Mouse (Mus musculus): Measurements from ENCODE around the gene Lig4. TPM values are rescaled to one million over a fixed set of nuclear protein-coding genes. Genes with fewer than 3 reads are reported as not detected.

Lig4 gene
- polyA plus RNA-seq (2014; fragmentation: Nextera tagmentation; extraction: Ambion mirVana): 7.4 and 13.5 TPM in 2 replicates

DNA sequence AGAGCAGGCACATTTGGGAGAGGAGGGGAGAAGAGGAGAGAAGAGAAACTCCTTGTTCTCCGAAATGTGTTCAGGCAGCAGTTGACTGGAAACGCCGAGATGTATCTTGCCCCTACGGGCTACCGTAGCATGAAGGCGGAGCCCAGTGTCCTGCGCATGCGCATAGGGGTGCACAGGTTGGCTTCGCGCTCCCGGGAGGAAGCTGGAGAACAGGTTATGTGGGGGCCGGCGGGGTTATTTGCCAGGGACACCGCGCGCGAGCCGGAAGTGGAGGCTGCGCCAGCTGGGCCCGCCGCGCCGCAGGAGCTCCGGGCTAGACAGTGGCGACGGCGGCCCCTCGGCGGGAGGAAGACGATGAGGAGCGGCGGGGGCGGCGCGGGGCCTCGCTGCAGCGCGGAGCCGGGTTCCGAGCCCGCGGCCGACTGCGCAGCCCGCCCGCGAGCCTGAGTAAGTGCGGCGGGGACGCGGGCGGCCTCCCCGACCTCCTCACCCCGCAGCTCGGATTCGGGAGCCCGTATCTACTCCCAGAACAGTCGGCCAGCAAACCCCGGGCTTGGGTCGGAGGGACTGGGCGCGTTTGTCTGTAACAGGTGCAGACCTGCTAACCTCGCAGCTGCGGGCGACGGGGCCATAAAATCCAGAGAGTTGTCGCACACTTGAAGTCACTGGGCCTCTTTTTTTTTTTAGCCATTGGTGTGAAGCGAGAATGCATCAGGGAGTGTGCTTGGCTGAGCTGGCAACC is at the start of gene Lig4, which contains the start of gene Abhd13:
Gene Lig4 (minus strand): TSS at position 114 of the 742 bp plus-strand sequence.
Gene Abhd13 (plus strand): TSS at position 135 of the 742 bp plus-strand sequence.
- DNase-seq: peak; percentile 99
- peak within 1 kb of the TSS; percentile 83 for H3K4me2 ChIP-seq (ENCODE audit: low read length)
- H3K27me3 ChIP-seq (ENCODE audit: control insufficient read depth, insufficient read depth, low read length): no peaks in the 10 kb centered on the region
- WGBS: under 1% methylated on average over 67 of the region's 68 CpGs
- H3K4me1 ChIP-seq (ENCODE audit: control insufficient read depth, insufficient read depth, low read length): peaks cover 28% of the 10 kb centered on the region
- peak within 1 kb of the TSS; percentile 88 for H3K9ac ChIP-seq (replicated peaks; ENCODE audit: low read length)
- peak within 1 kb of the TSS; percentile 83 for H3K27ac ChIP-seq (replicated peaks; ENCODE audit: low read depth, low read length)
- H3K9me3 ChIP-seq (ENCODE audit: control insufficient read depth, low read length): no peaks in the 10 kb centered on the region
- H3K4me3 ChIP-seq (replicated peaks; ENCODE audit: low read depth, low read length): peak within 1 kb of the TSS; percentile 91
- peaks cover 9% of the 10 kb centered on the region for H3K36me3 ChIP-seq (ENCODE audit: control insufficient read depth, insufficient read depth, low read length)
- peak; percentile 78 for ATAC-seq (ENCODE audit: low FRiP score, low TSS enrichment)

DNA sequence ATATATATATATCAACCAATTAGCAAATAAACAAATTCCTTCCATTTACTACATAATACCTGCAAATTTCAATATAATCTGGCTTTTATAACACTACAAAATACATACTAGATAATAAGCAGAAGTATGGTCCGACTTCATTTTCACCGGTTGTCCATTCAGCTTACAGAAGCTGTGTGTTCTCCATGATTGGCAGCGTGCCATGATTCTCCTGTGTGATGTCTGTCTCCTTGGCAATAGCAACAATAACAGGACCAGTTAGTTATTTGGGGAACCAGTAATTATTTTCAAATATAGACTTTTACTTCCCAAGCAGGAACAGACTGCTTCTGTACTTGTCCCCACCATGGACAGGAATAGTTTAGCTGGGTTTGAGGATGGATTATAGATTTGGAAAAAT is 39.7 kb upstream of the Lig4 start:
- 48% methylated on average over 3 of the region's 3 CpGs for WGBS

DNA sequence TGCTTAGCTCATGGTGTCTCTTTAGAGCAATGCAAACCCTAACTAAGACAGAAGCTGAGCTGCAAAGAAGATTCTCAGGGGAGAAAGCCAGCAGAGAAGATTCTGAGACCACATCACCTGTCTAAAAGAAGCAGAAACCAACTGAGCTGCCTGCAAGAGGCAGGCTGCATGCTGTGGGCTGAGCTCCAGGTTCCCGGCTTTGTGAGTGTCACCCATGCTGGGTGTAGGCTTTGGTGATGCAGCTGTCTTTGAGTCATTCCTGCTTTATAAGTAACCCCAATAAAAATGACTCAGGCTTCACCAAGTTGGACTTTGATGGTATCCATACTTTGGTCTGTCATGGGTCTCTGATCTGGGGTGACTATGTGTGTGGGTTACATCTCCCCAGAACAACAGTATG is 38.8 kb upstream of the Lig4 start:
- DNase-seq (no peak), ATAC-seq (ENCODE audit: low FRiP score, low TSS enrichment) (no peak)
- Histone ChIP-seq H3K9me3 (ENCODE audit: control insufficient read depth, low read length) (no peaks in the 10 kb centered on the region), H3K27me3 (ENCODE audit: control insufficient read depth, insufficient read depth, low read length) (no peaks in the 10 kb centered on the region), H3K27ac (replicated peaks; ENCODE audit: low read depth, low read length) (no peak overlapping the region), H3K36me3 (ENCODE audit: control insufficient read depth, insufficient read depth, low read length) (no peaks in the 10 kb centered on the region), H3K4me2 (ENCODE audit: low read length) (no peak overlapping the region), H3K4me3 (replicated peaks; ENCODE audit: low read depth, low read length) (no peak overlapping the region), H3K4me1 (ENCODE audit: control insufficient read depth, insufficient read depth, low read length) (no peaks in the 10 kb centered on the region), H3K9ac (replicated peaks; ENCODE audit: low read length) (no peak overlapping the region)
- WGBS: 76% methylated on average over 1 of the region's 1 CpGs

More for the DNA sequence above, 39.7 kb upstream of the Lig4 start:
- Histone ChIP-seq H3K4me1 (ENCODE audit: control insufficient read depth, insufficient read depth, low read length) (no peaks in the 10 kb centered on the region), H3K4me2 (ENCODE audit: low read length) (no peak overlapping the region), H3K4me3 (replicated peaks; ENCODE audit: low read depth, low read length) (no peak overlapping the region), H3K27me3 (ENCODE audit: control insufficient read depth, insufficient read depth, low read length) (no peaks in the 10 kb centered on the region), H3K27ac (replicated peaks; ENCODE audit: low read depth, low read length) (no peak overlapping the region), H3K9ac (replicated peaks; ENCODE audit: low read length) (no peak overlapping the region), H3K36me3 (ENCODE audit: control insufficient read depth, insufficient read depth, low read length) (no peaks in the 10 kb centered on the region), H3K9me3 (ENCODE audit: control insufficient read depth, low read length) (no peaks in the 10 kb centered on the region)
- ATAC-seq (ENCODE audit: low FRiP score, low TSS enrichment): no peak
- peak; percentile 76 for DNase-seq

DNA sequence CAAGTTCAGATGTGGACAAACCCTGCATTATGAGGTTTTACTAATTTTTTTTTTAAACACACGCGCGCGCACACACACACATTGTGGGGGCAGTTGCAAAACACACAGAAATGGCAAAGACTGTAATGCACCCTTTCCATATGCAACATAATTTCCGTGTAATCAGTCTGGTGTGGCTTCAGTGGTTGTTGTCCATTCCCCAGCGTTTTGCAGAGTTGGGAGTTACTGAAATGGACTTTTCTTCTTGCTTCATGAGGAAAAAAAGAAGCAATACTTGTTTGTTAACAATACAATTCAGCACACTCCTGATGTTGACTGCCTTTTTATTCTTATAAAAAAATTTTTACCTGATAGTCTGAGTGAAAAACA is 30.2 kb upstream of the Lig4 start:
- ATAC-seq (ENCODE audit: low FRiP score, low TSS enrichment): no peak
- 33% methylated on average over 6 of the region's 6 CpGs for WGBS
- no peaks in the 10 kb centered on the region for H3K9me3 ChIP-seq (ENCODE audit: control insufficient read depth, low read length)
- H3K9ac ChIP-seq (replicated peaks; ENCODE audit: low read length): peak overlapping the region; percentile 56
- DNase-seq: no peak
- H3K4me2 ChIP-seq (ENCODE audit: low read length): peak overlapping the region; percentile 56
- peak overlapping the region; percentile 38 for H3K4me3 ChIP-seq (replicated peaks; ENCODE audit: low read depth, low read length)
- no peaks in the 10 kb centered on the region for H3K36me3 ChIP-seq (ENCODE audit: control insufficient read depth, insufficient read depth, low read length)
- H3K27me3 ChIP-seq (ENCODE audit: control insufficient read depth, insufficient read depth, low read length): peaks cover 9% of the 10 kb centered on the region; the same call in 1 of the 2 replicates
- no peak overlapping the region for H3K27ac ChIP-seq (replicated peaks; ENCODE audit: low read depth, low read length)
- H3K4me1 ChIP-seq (ENCODE audit: control insufficient read depth, insufficient read depth, low read length): peaks cover 12% of the 10 kb centered on the region; the same call in 1 of the 2 replicates

DNA sequence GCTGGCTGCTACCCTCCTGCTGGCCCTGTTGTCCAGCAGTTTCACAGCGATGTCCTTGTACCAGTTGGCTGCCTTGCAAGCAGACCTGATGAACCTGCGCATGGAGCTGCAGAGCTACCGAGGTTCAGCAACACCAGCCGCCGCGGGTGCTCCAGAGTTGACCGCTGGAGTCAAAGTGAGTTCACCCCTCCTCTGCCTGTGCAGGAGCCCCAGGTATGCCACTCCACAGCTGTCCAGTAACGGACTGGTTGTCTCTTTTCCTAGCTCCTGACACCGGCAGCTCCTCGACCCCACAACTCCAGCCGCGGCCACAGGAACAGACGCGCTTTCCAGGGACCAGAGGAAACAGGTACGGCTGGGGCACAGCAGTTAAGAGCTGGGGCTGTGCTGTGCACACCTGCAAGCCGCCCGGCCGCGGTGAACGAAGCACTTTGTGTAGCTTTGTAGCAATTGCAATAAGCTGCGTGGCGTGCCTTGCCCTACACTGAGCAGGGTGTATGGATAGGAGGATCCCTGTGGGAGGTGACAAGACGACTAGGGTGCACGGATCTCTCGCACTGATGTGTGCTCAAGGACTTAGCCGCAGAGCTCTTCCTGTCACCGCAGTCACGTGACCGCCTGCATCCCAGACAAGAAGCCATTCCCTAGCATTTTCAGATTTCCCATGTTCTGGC is 29.6 kb upstream of the Lig4 start:
- no peaks in the 10 kb centered on the region for H3K9me3 ChIP-seq (ENCODE audit: control insufficient read depth, low read length)
- no peak overlapping the region for H3K27ac ChIP-seq (replicated peaks; ENCODE audit: low read depth, low read length)
- H3K4me3 ChIP-seq (replicated peaks; ENCODE audit: low read depth, low read length): peak overlapping the region; percentile 38
- DNase-seq (peak; percentile 79), ATAC-seq (ENCODE audit: low FRiP score, low TSS enrichment) (peak; percentile 57; the same call in 1 of the 2 replicates)
- H3K4me1 ChIP-seq (ENCODE audit: control insufficient read depth, insufficient read depth, low read length): peaks cover 12% of the 10 kb centered on the region; the same call in 1 of the 2 replicates
- peaks cover 9% of the 10 kb centered on the region; the same call in 1 of the 2 replicates for H3K27me3 ChIP-seq (ENCODE audit: control insufficient read depth, insufficient read depth, low read length)
- peak overlapping the region; percentile 56 for H3K9ac ChIP-seq (replicated peaks; ENCODE audit: low read length)
- H3K36me3 ChIP-seq (ENCODE audit: control insufficient read depth, insufficient read depth, low read length): no peaks in the 10 kb centered on the region
- WGBS: 5% methylated on average over 29 of the region's 29 CpGs
- H3K4me2 ChIP-seq (ENCODE audit: low read length): peak overlapping the region; percentile 56

DNA sequence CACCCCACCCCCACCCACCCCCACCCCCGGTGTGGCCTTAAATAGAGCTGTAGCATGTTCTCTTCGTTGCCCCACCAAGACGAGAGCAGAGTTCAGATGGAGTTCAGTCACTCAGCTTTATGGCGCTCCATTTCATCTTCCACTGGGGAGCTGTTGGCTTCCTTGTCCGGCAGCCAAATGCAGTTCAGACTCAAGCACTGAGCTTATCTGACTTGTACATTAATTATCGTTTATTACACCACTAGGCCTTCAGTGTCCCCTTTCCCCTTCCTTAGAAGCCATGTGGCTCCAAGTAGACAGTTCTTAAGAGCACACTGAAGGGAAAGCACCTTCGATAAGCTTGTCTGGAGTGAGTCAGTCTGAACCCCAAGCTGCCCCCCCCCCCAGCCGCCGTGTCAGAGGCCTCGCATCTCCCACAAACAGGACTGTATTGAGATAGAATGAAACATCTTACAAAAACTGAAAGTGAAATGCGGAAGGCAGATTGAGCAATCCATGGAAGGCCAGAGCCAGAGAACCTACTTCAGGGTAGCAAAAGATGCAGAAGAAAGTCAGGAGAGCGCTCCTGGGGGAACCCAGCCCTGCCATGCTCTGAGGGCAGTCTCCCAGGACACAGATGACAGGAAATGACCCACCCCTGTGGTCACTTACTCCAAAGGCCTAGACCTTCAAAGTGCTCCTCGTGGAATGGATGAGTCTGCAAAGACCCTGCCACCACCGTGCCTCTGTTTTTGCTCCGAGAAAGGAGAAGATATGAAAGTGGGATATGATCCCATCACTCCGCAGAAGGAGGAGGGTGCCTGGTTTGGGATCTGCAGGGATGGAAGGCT is 28.9 kb upstream of the Lig4 start, which contains the start of gene Tnfsf13b:
Gene Tnfsf13b (plus strand): TSS at position 312 of the 830 bp plus-strand sequence.
- peaks cover 12% of the 10 kb centered on the region; the same call in 1 of the 2 replicates for H3K4me1 ChIP-seq (ENCODE audit: control insufficient read depth, insufficient read depth, low read length)
- H3K4me3 ChIP-seq (replicated peaks; ENCODE audit: low read depth, low read length): peak within 1 kb of the TSS; percentile 38
- H3K9me3 ChIP-seq (ENCODE audit: control insufficient read depth, low read length): no peaks in the 10 kb centered on the region
- peak within 1 kb of the TSS; percentile 56 for H3K4me2 ChIP-seq (ENCODE audit: low read length)
- DNase-seq (no peak), ATAC-seq (ENCODE audit: low FRiP score, low TSS enrichment) (no peak)
- H3K36me3 ChIP-seq (ENCODE audit: control insufficient read depth, insufficient read depth, low read length): no peaks in the 10 kb centered on the region
- no peak within 1 kb of the TSS for H3K27ac ChIP-seq (replicated peaks; ENCODE audit: low read depth, low read length)
- 76% methylated on average over 16 of the region's 16 CpGs for WGBS
- H3K27me3 ChIP-seq (ENCODE audit: control insufficient read depth, insufficient read depth, low read length): peaks cover 9% of the 10 kb centered on the region; the same call in 1 of the 2 replicates
- peak within 1 kb of the TSS; percentile 56 for H3K9ac ChIP-seq (replicated peaks; ENCODE audit: low read length)

DNA sequence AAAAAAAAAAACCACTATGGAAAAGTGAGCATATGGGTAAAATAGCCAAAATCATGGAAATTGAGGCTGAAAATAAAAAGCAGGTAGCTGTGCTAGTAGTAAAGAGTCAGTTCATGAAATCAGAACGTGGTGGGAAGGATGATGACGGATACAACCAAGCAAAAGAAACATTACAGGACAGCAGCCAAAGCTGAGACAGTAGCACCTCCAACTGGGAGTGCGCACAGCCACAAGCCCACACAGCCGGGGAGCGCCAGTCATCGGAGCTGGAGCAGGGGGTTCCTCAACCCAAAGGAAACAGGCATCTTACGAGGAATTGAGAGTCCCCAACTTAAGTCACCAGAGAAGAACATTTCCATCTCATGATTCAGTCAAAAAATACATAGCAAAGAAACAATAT is 26.6 kb upstream of the Lig4 start:
- WGBS: 77% methylated on average over 7 of the region's 7 CpGs
- H3K27me3 ChIP-seq (ENCODE audit: control insufficient read depth, insufficient read depth, low read length): peaks cover 9% of the 10 kb centered on the region; the same call in 1 of the 2 replicates
- no peak overlapping the region for H3K9ac ChIP-seq (replicated peaks; ENCODE audit: low read length)
- H3K27ac ChIP-seq (replicated peaks; ENCODE audit: low read depth, low read length): no peak overlapping the region
- H3K4me3 ChIP-seq (replicated peaks; ENCODE audit: low read depth, low read length): no peak overlapping the region
- no peak for ATAC-seq (ENCODE audit: low FRiP score, low TSS enrichment)
- no peak for DNase-seq
- peaks cover 12% of the 10 kb centered on the region; the same call in 1 of the 2 replicates for H3K4me1 ChIP-seq (ENCODE audit: control insufficient read depth, insufficient read depth, low read length)
- no peaks in the 10 kb centered on the region for H3K9me3 ChIP-seq (ENCODE audit: control insufficient read depth, low read length)
- H3K4me2 ChIP-seq (ENCODE audit: low read length): no peak overlapping the region
- no peaks in the 10 kb centered on the region for H3K36me3 ChIP-seq (ENCODE audit: control insufficient read depth, insufficient read depth, low read length)

DNA sequence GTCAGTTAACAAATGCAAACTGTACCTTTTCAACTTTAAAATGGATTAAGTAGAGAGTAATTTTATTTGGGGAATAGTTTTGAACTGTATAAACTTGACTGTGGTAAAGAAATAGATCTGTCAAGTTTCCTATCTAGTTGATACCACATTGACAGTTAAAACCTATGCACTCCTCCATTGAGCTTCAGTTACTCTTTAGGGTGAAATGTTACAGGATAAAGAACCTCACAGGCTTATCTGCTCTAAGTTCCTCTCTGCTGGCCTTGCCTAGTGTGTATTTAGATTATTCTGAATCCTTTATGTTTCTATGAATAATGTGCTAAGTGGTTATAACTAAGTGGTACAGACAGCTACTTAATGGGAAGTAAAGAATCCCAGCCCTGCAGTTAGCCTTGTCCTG is 2.7 kb upstream of the Lig4 start:
- no peak overlapping the region for H3K4me2 ChIP-seq (ENCODE audit: low read length)
- DNase-seq: no peak
- H3K27ac ChIP-seq (replicated peaks; ENCODE audit: low read depth, low read length): no peak overlapping the region
- H3K4me1 ChIP-seq (ENCODE audit: control insufficient read depth, insufficient read depth, low read length): peaks cover 25% of the 10 kb centered on the region
- no peaks in the 10 kb centered on the region for H3K9me3 ChIP-seq (ENCODE audit: control insufficient read depth, low read length)
- no peak overlapping the region for H3K9ac ChIP-seq (replicated peaks; ENCODE audit: low read length)
- H3K4me3 ChIP-seq (replicated peaks; ENCODE audit: low read depth, low read length): no peak overlapping the region
- H3K27me3 ChIP-seq (ENCODE audit: control insufficient read depth, insufficient read depth, low read length): no peaks in the 10 kb centered on the region
- H3K36me3 ChIP-seq (ENCODE audit: control insufficient read depth, insufficient read depth, low read length): no peaks in the 10 kb centered on the region
- no peak for ATAC-seq (ENCODE audit: low FRiP score, low TSS enrichment)
